Mouse (Mus musculus): ENCODE measurements at regions not wholly inside any gene's neighbourhood (a gene's known extent, or its start where the extent isn't known, plus 50 kb on each side); places are given as distances from the start of the nearest gene placed in this dataset.
"Not testable (repeated sequence)": the region's sequence is repeated elsewhere in the genome, so short reads cannot be mapped to it uniquely, and the experiment has no call there.

DNA sequence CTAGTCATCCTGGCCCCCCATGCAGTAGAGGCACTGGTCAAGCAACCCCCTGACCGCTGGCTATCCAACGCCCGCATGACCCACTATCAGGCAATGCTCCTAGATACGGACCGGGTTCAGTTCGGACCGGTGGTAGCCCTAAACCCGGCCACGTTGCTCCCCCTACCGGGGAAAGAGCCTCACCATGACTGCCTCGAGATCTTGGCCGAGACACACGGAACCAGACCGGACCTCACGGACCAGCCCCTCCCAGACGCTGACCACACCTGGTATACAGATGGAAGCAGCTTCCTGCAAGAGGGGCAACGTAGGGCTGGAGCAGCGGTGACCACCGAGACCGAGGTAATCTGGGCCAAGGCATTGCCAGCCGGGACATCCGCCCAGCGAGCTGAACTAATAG, 707.6 kb upstream of the Gm21863 start:
- TF ChIP-seq CTCF, EP300 (IDR thresholded peaks at IDR 0.05; ENCODE audit: low read depth): not testable (repeated sequence)
